Mouse (Mus musculus): ENCODE measurements around the gene Pth2.

DNA sequence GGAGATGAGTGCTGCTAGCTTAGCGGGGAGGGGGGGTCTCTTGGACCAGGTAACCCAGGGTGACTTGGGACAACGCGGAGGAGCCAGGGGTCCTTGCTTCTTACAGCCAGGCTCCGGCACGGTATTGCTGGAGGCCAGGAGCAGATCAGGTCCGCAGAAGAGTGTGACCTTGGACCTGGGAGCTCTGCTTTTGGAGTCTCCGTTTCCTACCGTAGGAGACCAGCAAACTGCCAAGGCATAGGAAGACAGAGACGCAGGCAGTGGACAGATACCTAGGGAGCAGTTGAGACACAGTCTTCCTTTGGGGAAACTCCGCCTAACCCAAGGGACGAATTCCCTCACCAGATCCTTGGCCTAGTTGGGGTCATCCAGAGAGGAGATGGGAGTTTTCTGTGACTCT is 15.1 kb upstream of the Pth2 start:
- no peak for TF ChIP-seq POLR2A (IDR thresholded peaks at IDR 0.05; ENCODE audit: control insufficient read depth in 1 of 2, insufficient read depth in 1 of 2, low read depth in 1 of 2, low read length in 2 of 2, poor library complexity in 1 of 2)
- TF ChIP-seq HCFC1 (IDR thresholded peaks at IDR 0.05; ENCODE audit: low read depth, low read length) = no peak
- no peak for TF ChIP-seq BHLHE40 (IDR thresholded peaks at IDR 0.05; ENCODE audit: borderline replicate concordance, low read depth, low read length)
- no peak for TF ChIP-seq TCF12 (IDR thresholded peaks at IDR 0.05; ENCODE audit: low read depth, low read length)
- no peak for TF ChIP-seq CTCF (IDR thresholded peaks at IDR 0.05 in 2 of 3, conservative IDR thresholded peaks at IDR 0.05 in 1 of 3; ENCODE audit: control insufficient read depth in 1 of 3, insufficient read depth in 1 of 3, low read depth in 2 of 3, low read length in 3 of 3, poor library complexity in 1 of 3, severe bottlenecking in 1 of 3)

Data from MEL (cell line).